Mouse (Mus musculus): ENCODE results near the gene Rnase4. TPM values are rescaled to one million over a fixed set of nuclear protein-coding genes. Genes with fewer than 3 reads are reported as not detected.

Rnase4 gene
- polyA plus RNA-seq, 1 experiment from 2014 or later, result 48.2 TPM

DNA sequence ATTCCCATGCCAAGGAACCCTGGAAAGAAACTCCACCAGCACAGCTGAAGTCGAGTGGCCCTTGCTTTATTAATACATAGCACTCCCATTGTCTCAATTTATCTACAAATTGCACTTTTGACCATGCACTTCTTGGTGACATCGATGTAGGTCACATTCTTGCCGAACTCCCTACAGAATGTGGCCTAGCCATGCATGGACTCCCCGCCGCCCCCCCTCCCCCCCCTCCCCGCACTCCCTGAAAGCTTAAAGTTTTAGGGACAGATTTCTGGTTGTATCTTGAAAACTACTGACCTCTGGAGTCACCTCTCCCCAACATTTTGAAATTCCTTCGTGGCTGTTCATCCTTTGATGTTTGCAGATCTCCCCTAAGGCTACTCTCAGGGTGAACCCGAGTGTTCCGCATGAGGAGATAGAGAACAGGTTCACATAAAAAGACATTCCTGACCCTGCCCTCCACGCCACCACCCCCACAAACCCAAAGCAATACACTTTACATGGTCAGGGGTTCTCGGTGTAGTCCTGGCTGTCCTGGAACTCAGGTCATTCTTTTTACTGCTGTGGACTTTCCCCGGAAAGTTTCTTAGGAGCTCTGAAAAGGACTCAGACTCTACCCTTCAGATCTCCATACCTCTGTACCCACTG, 23.2 kb downstream of the Rnase4 start, which contains the start of gene Eddm3b:
Gene Eddm3b (plus strand): TSS at position 511 of the 645 bp plus-strand sequence.
- Histone ChIP-seq H3K27me3 (ENCODE audit: insufficient read depth, low read length) (no peaks in the 10 kb centered on the region), H3K4me3 (replicated peaks; ENCODE audit: low read depth, low read length) (no peak within 1 kb of the TSS), H3K9ac (ENCODE audit: low read depth, low read length) (no peak within 1 kb of the TSS), H3K4me1 (replicated peaks; ENCODE audit: insufficient read depth, low read length) (no peaks in the 10 kb centered on the region), H3K9me3 (replicated peaks; ENCODE audit: low read length) (no peaks in the 10 kb centered on the region), H3K4me2 (ENCODE audit: low read length) (no peak within 1 kb of the TSS), H3K36me3 (ENCODE audit: insufficient read depth, low read length) (no peaks in the 10 kb centered on the region), H3K27ac (peak within 1 kb of the TSS; percentile 42; the same call in 1 of the 2 replicates)
- ATAC-seq (replicated peaks; ENCODE audit: low FRiP score, low read depth), result peak; percentile 71
- peak; percentile 53 for DNase-seq (ENCODE audit: low spot score)
- no peak for TF ChIP-seq CTCF (IDR thresholded peaks at IDR 0.05; ENCODE audit: low read depth)
- 22% methylated on average over 12 of the region's 12 CpGs for WGBS

DNA sequence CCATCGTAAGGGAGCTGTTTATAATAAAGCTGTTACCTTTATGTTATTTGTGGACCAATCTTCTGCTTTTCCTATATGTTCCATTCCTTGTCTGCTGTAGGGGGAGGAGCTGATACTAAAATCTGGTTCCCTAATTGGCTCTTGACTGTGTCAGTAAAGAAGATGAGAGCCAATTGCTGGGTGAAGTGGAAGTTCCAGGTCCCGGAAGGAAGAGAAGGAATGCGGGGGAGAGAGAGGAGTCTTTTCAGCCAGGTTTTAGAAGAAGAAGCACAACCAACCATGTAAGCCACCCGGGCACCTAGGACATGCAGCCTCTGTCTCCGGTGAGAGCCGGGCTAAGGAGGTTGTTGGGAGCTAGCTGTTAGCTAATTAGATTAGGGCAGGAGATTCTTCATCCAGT, 34.8 kb downstream of the Rnase4 start:
- Histone ChIP-seq H3K4me1 (replicated peaks; ENCODE audit: insufficient read depth, low read length) (no peaks in the 10 kb centered on the region), H3K27ac (no peak overlapping the region), H3K9ac (ENCODE audit: low read depth, low read length) (no peak overlapping the region), H3K4me3 (replicated peaks; ENCODE audit: low read depth, low read length) (no peak overlapping the region), H3K4me2 (ENCODE audit: low read length) (no peak overlapping the region), H3K27me3 (ENCODE audit: insufficient read depth, low read length) (no peaks in the 10 kb centered on the region), H3K9me3 (replicated peaks; ENCODE audit: low read length) (no peaks in the 10 kb centered on the region), H3K36me3 (ENCODE audit: insufficient read depth, low read length) (no peaks in the 10 kb centered on the region)
- 79% methylated on average over 6 of the region's 6 CpGs for WGBS
- TF ChIP-seq CTCF (IDR thresholded peaks at IDR 0.05; ENCODE audit: low read depth), result no peak
- DNase-seq (ENCODE audit: low spot score) (no peak), ATAC-seq (replicated peaks; ENCODE audit: low FRiP score, low read depth) (no peak)

GRCm38 (mm10) chr14:51127648-51128258, 36.9 kb downstream of the Rnase4 start:
- Histone ChIP-seq H3K36me3 (ENCODE audit: insufficient read depth, low read length) (no peaks in the 10 kb centered on the region), H3K9ac (ENCODE audit: low read depth, low read length) (no peak overlapping the region), H3K4me3 (replicated peaks; ENCODE audit: low read depth, low read length) (no peak overlapping the region), H3K4me2 (ENCODE audit: low read length) (no peak overlapping the region), H3K27ac (no peak overlapping the region), H3K4me1 (replicated peaks; ENCODE audit: insufficient read depth, low read length) (no peaks in the 10 kb centered on the region), H3K9me3 (replicated peaks; ENCODE audit: low read length) (no peaks in the 10 kb centered on the region), H3K27me3 (ENCODE audit: insufficient read depth, low read length) (no peaks in the 10 kb centered on the region)
- DNase-seq (ENCODE audit: low spot score) (no peak), ATAC-seq (replicated peaks; ENCODE audit: low FRiP score, low read depth) (no peak)
- 54% methylated on average over 2 of the region's 2 CpGs for WGBS
- TF ChIP-seq CTCF (IDR thresholded peaks at IDR 0.05; ENCODE audit: low read depth), result no peak

- 85% methylated on average over 9 of the region's 9 CpGs for WGBS
- no peak overlapping the region for H3K4me3 ChIP-seq (replicated peaks; ENCODE audit: low read depth, low read length)
These were observed 38.1 kb downstream of the Rnase4 start for GRCm38 (mm10) chr14:51128775-51129623.

GRCm38 (mm10) chr14:51129624-51129975, 38.7 kb downstream of the Rnase4 start:
- Histone ChIP-seq H3K27me3 (ENCODE audit: insufficient read depth, low read length) (no peaks in the 10 kb centered on the region), H3K36me3 (ENCODE audit: insufficient read depth, low read length) (no peaks in the 10 kb centered on the region), H3K27ac (no peak overlapping the region), H3K9me3 (replicated peaks; ENCODE audit: low read length) (no peaks in the 10 kb centered on the region), H3K4me2 (ENCODE audit: low read length) (no peak overlapping the region), H3K4me1 (replicated peaks; ENCODE audit: insufficient read depth, low read length) (no peaks in the 10 kb centered on the region), H3K9ac (ENCODE audit: low read depth, low read length) (no peak overlapping the region), H3K4me3 (replicated peaks; ENCODE audit: low read depth, low read length) (no peak overlapping the region)
- no peak for DNase-seq (ENCODE audit: low spot score)
- no peak for ATAC-seq (replicated peaks; ENCODE audit: low FRiP score, low read depth)
- 67% methylated on average over 4 of the region's 4 CpGs for WGBS
- TF ChIP-seq CTCF (IDR thresholded peaks at IDR 0.05; ENCODE audit: low read depth), result no peak

More at GRCm38 (mm10) chr14:51128775-51129623, 38.1 kb downstream of the Rnase4 start:
- no peaks in the 10 kb centered on the region for H3K36me3 ChIP-seq (ENCODE audit: insufficient read depth, low read length)
- no peak overlapping the region for H3K9ac ChIP-seq (ENCODE audit: low read depth, low read length)
- no peak for ATAC-seq (replicated peaks; ENCODE audit: low FRiP score, low read depth)
- H3K27me3 ChIP-seq (ENCODE audit: insufficient read depth, low read length), result no peaks in the 10 kb centered on the region
- TF ChIP-seq CTCF (IDR thresholded peaks at IDR 0.05; ENCODE audit: low read depth), result no peak
- no peaks in the 10 kb centered on the region for H3K4me1 ChIP-seq (replicated peaks; ENCODE audit: insufficient read depth, low read length)
- no peaks in the 10 kb centered on the region for H3K9me3 ChIP-seq (replicated peaks; ENCODE audit: low read length)
- no peak overlapping the region for H3K27ac ChIP-seq
- no peak overlapping the region for H3K4me2 ChIP-seq (ENCODE audit: low read length)
- DNase-seq (ENCODE audit: low spot score), result no peak

DNA sequence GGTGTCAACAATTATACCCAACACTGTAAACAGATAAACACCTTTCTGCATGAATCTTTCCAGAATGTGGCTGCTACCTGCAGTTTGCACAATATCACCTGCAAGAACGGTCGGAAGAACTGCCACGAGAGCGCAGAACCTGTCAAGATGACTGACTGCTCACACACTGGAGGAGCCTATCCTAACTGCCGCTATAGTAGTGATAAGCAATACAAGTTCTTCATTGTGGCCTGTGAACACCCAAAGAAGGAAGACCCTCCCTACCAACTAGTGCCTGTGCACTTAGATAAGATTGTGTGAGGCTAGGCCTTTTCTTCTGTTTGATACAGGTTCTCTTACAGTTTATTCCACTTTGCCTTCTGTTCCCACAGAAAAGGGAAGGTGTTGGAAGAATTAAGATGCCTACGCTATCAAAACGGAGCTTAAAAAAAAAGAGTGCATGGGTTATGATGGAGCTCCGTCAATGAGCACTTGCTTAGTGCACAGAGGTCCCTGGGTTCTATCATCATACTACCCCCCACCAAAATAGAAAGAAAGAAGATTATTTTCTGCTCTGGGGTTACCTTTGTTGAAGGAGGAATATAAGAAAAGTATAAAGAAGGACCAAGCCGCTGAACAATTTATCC, 39.6 kb downstream of the Rnase4 start:
- Histone ChIP-seq H3K4me3 (replicated peaks; ENCODE audit: low read depth, low read length) (no peak overlapping the region), H3K9me3 (replicated peaks; ENCODE audit: low read length) (no peaks in the 10 kb centered on the region), H3K27ac (no peak overlapping the region), H3K27me3 (ENCODE audit: insufficient read depth, low read length) (no peaks in the 10 kb centered on the region), H3K36me3 (ENCODE audit: insufficient read depth, low read length) (no peaks in the 10 kb centered on the region), H3K9ac (ENCODE audit: low read depth, low read length) (no peak overlapping the region), H3K4me2 (ENCODE audit: low read length) (no peak overlapping the region), H3K4me1 (replicated peaks; ENCODE audit: insufficient read depth, low read length) (no peaks in the 10 kb centered on the region)
- no peak for TF ChIP-seq CTCF (IDR thresholded peaks at IDR 0.05; ENCODE audit: low read depth)
- ATAC-seq (replicated peaks; ENCODE audit: low FRiP score, low read depth), result no peak
- 86% methylated on average over 9 of the region's 9 CpGs for WGBS
- no peak for DNase-seq (ENCODE audit: low spot score)

Data from kidney, postnatal 0 days (tissue).